Mouse (Mus musculus) neural tube, embryonic 11.5 days (tissue): ENCODE measurements around the gene Sox2. TPM values are rescaled to one million over a fixed set of nuclear protein-coding genes. Genes with fewer than 3 reads are reported as not detected.

Experiments
- ATAC-seq: fragments of 200-750 bp; cut with Nextera tagmentation; 2 replicates; pipeline ENCODE4 v1.8.0; 2017; ENCODE audit warnings: moderate number of reproducible peaks, mild to moderate bottlenecking, moderate TSS enrichment, moderate library complexity; ENCODE audit not compliant: insufficient read depth, low FRiP score, low TSS enrichment
- DNase-seq: peaks from one replicate; pipeline ENCODE4 v3.0.0-alpha.2; 2015; ENCODE audit warnings: low spot score
- H3K27ac ChIP-seq: fragments of 300-500 bp; sonication (generic); 2 replicates; pipeline ENCODE4 v1.5.1; 2014; ENCODE audit warnings: low read depth, mild to moderate bottlenecking, low read length
- H3K27me3 ChIP-seq: fragments of 300-500 bp; sonication (generic); 2 replicates; pipeline ENCODE4 v1.6.1; 2014; ENCODE audit warnings: mild to moderate bottlenecking, low read length, mixed read lengths; ENCODE audit not compliant: control insufficient read depth, insufficient read depth
- H3K36me3 ChIP-seq: fragments of 300-500 bp; sonication (generic); 2 replicates; pipeline ENCODE4 v1.6.1; 2014; ENCODE audit warnings: mild to moderate bottlenecking, low read length, moderate library complexity, mixed read lengths; ENCODE audit not compliant: control insufficient read depth, insufficient read depth
- H3K4me1 ChIP-seq: fragments of 300-500 bp; sonication (generic); 2 replicates; pipeline ENCODE4 v1.6.1; 2014; ENCODE audit warnings: low read length, mixed read lengths; ENCODE audit not compliant: control insufficient read depth, insufficient read depth
- H3K4me2 ChIP-seq: fragments of 300-500 bp; sonication (generic); 2 replicates; pipeline ENCODE4 v1.6.1; 2014; ENCODE audit warnings: low read depth, mild to moderate bottlenecking, moderate library complexity
- H3K4me3 ChIP-seq: fragments of 300-500 bp; sonication (generic); 2 replicates; pipeline ENCODE4 v1.5.1; 2014; ENCODE audit warnings: low read depth, low read length
- H3K9ac ChIP-seq: fragments of 300-500 bp; sonication (generic); 2 replicates; pipeline ENCODE4 v1.6.1; 2014; ENCODE audit warnings: mild to moderate bottlenecking, low read length
- H3K9me3 ChIP-seq: fragments of 300-500 bp; sonication (generic); 2 replicates; pipeline ENCODE4 v1.6.1; 2016; ENCODE audit warnings: low read length; ENCODE audit not compliant: control insufficient read depth
- WGBS: fragments of 180-500 bp; shearing (Covaris S2); extraction: QIAGEN DNeasy Blood & Tissue Kit; methylation state at CpG from one replicate; pipeline ENCODE4 v1.1.7; 2014; 5-methylcytosine and 5-hydroxymethylcytosine counted together
- polyA plus RNA-seq: library from polyadenylated mRNA; unstranded; fragments of >200 nt; fragmentation: Nextera tagmentation; extraction: Ambion mirVana; gene quantifications from 2 replicates; pipeline ENCODE4 v1.2.1, GENCODE M21; 2014

The Sox2 gene
- polyA plus RNA-seq, 1 experiment from 2014 or later = 36.8 TPM

DNA sequence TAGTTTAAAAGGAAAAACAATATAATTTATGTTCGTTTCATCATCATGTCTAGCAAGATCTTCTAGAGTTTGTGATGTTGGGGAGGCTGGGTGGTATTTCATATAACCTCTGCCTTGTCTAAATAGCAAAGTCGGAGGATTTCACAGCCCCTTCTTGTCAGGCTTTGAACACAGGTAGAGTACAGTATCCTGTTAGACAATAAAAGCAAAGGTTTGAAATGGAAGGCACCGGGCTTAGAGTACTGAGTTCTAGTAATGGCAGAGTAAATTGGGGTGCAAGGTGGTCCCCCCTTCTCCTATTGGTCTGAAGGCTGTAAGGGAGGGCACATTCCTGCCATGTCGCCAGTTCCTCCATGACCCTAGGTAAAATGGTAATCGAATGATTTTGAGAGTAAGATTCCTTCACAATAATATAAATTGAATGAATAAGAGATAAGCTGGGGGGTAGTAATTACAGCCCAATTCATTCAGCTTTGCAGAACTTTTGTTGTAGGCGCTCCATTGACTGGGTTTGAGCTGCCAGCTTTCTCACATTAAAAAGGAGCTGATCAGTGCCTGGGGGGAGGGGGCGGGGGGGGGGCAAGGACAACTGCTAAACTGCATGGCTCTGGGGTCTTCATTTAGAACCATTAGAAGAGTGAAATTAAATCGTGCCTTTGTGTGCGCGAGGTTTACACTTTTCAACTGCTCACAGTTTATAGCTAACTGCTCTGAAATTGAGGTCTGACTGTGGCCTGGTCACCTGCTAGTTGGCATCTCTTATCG, 5.3 kb downstream of the Sox2 start:
- DNase-seq (peak; percentile 26), ATAC-seq (no peak)
- Histone ChIP-seq H3K4me3 (peak overlapping the region; percentile 84), H3K9me3 (no peaks in the 10 kb centered on the region), H3K27me3 (peaks cover 32% of the 10 kb centered on the region), H3K4me1 (peaks cover 19% of the 10 kb centered on the region), H3K9ac (peak overlapping the region; percentile 70), H3K27ac (peak overlapping the region; percentile 15; the same call in 1 of the 2 replicates), H3K36me3 (no peaks in the 10 kb centered on the region), H3K4me2 (peak overlapping the region; percentile 63)
- WGBS = 8% methylated on average over 11 of the region's 11 CpGs

DNA sequence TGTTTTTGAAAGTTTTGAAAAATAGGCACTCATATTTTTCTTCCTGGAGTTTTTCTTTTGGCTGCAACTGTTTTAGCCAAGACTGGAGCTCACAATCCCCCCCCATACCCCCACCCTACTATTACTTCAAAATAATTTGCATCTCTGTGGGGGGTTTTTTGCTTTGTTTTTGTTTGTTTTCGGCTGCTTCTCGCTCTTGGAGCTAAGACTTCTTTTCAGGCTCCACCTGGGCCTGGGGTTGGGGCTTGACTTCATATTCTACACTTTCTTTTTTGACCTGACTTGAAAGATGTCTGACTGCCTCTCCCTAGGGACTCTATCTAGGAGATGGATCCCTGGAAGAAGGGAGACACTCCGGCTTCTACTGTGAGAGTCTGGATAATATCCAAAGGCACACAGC, 5.9 kb downstream of the Sox2 start:
- Histone ChIP-seq H3K36me3 (no peaks in the 10 kb centered on the region), H3K9me3 (no peaks in the 10 kb centered on the region), H3K4me1 (peaks cover 20% of the 10 kb centered on the region), H3K27me3 (peaks cover 31% of the 10 kb centered on the region), H3K4me3 (peak overlapping the region; percentile 84), H3K27ac (peak overlapping the region; percentile 58), H3K9ac (peak overlapping the region; percentile 70), H3K4me2 (peak overlapping the region; percentile 63)
- WGBS = 3% methylated on average over 3 of the region's 3 CpGs
- no peak for DNase-seq
- ATAC-seq = no peak

DNA sequence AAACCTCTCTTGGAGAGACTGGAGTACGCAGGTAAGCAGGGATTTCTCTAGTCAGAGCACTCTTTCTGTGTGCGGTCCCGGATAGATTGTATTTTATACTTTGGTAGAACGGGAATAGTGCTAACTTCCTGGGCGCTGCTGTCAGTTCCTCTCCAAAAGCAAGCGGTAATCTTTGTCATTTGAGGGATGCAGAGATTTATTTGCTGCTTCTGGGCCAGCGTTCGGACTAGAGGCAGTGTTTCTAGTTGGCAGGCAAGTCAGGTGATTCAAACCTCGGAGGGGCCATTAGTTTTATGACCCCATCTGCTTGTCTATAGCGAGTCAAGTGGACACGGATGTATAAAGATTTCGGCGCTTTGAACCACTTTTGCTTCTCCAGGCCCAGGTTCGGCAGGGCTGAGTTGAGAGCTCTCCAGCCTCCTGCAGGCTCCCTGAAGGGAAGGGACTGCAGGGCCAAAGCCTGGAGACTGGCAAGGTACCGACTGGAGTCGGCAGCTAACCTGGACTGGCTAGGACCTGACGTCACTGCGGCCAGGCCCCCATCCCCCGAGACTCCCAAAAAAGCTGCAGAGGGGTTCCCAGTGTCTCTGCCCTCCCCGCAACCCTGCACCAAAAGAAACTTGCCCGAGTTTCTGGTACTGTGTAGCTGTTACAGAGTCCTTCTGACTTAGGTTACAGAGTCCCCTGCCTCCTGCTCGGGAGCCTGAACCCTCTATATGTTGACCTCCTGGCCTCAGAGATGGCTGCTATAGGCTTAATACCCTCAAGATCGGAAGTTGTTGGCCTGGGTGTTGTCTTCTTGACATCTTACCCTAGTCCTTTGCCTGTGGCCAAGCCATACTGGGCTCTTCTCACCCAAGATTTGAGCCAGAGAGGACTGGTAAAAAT, 6.9 kb downstream of the Sox2 start:
- no peaks in the 10 kb centered on the region for H3K36me3 ChIP-seq
- peaks cover 27% of the 10 kb centered on the region for H3K4me1 ChIP-seq
- peak overlapping the region; percentile 70 for H3K9ac ChIP-seq
- WGBS = 4% methylated on average over 23 of the region's 23 CpGs
- no peaks in the 10 kb centered on the region for H3K9me3 ChIP-seq
- peak overlapping the region; percentile 63 for H3K4me2 ChIP-seq
- ATAC-seq (no peak), DNase-seq (peak; percentile 50)
- peak overlapping the region; percentile 84 for H3K4me3 ChIP-seq
- H3K27ac ChIP-seq = peak overlapping the region; percentile 58
- H3K27me3 ChIP-seq = peaks cover 33% of the 10 kb centered on the region

DNA sequence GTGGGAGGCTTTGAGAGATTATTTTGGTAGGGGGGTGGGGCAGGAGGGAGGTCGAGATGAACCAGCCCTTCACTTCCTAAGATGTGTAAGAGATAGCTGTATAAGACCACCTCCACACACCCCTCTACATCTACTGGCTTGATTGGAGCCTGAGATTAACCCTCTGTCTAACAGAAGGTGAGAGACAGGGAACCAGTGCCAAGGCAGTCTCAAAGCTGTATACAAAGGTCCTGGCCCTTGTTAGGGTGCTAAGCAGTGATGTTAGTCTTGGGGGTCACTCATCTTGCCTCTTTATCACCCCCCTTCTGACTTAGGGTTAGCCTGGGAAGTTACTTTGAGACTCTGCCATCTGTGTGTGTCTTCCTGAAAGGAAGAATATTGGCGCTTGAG, 7.5 kb downstream of the Sox2 start:
- no peaks in the 10 kb centered on the region for H3K36me3 ChIP-seq
- ATAC-seq = no peak
- peak overlapping the region; percentile 63 for H3K4me2 ChIP-seq
- H3K4me1 ChIP-seq = peaks cover 28% of the 10 kb centered on the region
- peak overlapping the region; percentile 58 for H3K27ac ChIP-seq
- H3K27me3 ChIP-seq = peaks cover 36% of the 10 kb centered on the region
- no peaks in the 10 kb centered on the region for H3K9me3 ChIP-seq
- H3K9ac ChIP-seq = peak overlapping the region; percentile 70
- no peak for DNase-seq
- H3K4me3 ChIP-seq = peak overlapping the region; percentile 84
- WGBS = 22% methylated on average over 2 of the region's 2 CpGs

DNA sequence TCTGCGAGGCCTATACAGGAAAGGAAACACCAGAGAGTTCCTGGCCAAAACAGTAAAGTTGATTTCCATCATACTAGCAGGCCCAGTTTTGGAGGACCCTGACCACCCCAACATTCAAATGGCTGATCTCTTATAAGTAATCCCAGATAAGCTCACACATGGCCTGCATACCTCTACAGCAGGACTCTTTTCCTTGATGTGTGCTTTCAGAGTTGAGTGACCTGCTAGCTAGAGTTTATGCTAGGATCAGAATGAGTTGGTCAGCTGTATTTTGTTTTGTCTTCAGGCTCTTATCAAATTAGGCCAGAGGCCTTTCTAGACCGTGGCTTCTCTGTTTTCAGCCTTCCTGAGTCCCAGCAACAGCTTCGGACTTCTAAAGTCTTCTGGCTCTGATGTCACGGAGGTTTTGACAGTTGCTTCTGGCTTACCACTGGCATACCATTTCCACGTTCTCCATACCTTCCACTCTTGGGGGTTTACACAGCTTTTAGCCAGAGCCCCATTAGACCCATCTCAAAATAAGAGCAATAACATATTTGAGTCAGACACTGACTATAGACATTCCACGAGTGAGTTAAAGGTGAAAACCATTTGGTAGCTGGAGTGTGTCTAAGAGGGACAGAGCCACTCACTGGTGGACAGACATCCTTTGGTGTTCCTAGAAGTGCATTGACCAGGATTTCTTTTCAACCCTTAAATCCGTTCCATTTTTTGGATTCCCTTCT, 8.2 kb downstream of the Sox2 start:
- peak overlapping the region; percentile 63 for H3K4me2 ChIP-seq
- ATAC-seq (no peak), DNase-seq (no peak)
- H3K27ac ChIP-seq = peak overlapping the region; percentile 58
- no peaks in the 10 kb centered on the region for H3K36me3 ChIP-seq
- H3K4me1 ChIP-seq = peaks cover 28% of the 10 kb centered on the region
- H3K9me3 ChIP-seq = no peaks in the 10 kb centered on the region
- WGBS = 47% methylated on average over 7 of the region's 7 CpGs
- peak overlapping the region; percentile 84; the same call in 1 of the 2 replicates for H3K4me3 ChIP-seq
- H3K27me3 ChIP-seq = peaks cover 39% of the 10 kb centered on the region
- peak overlapping the region; percentile 70 for H3K9ac ChIP-seq

DNA sequence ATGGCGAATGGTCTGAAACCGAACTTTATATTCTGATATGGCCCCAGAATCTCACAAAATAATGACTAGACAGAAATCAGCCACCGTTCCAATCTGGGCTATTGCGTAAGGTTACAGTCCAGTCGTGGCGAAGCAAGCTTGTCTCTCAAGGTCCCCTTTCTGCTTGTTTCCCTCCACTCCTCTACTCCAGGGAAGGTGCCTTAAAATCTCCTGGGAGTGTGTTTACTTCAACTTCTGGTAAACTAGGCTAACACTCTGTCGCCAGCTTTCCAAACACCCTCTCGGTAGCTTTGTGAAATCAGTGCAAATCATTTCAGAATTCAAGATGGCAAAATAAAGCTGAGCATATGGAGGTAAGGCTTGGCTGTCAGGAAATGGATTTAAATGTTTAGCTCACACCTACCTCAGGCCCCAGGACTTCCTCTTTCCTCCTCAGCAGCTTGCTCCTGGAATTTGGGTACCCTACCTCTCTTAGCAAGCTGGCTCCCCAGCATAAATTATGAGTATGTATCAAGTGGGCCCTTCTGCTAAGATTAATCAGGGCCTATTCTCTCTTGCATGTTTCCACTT, 8.8 kb downstream of the Sox2 start:
- Histone ChIP-seq H3K4me2 (peak overlapping the region; percentile 13), H3K9me3 (no peaks in the 10 kb centered on the region), H3K4me1 (peaks cover 33% of the 10 kb centered on the region), H3K9ac (no peak overlapping the region), H3K27me3 (peaks cover 40% of the 10 kb centered on the region), H3K27ac (0 out of 2 replicates have a peak overlapping the region, but pooled peaks have one; percentile 11), H3K36me3 (no peaks in the 10 kb centered on the region), H3K4me3 (no peak overlapping the region)
- no peak for ATAC-seq
- WGBS = 55% methylated on average over 8 of the region's 8 CpGs
- no peak for DNase-seq

DNA sequence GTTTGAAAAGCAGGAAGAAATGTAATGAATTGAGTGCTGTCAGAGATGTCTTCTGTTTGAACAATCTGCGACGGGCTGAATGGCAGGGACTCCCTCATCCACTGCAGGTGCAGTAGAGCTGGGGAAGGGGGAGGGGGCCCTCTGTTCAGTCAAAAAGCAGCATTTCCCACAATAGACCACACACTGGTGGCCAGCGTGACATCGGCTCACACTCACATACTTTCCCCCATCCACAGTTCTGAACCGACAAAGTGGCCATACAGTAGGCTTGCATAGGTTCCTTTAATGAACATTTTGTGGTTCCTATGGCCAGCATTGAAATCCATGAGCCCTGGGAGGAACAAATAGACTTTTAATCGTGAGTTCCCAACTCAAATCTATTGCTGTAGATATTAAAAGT, 9.7 kb downstream of the Sox2 start:
- 3% methylated on average over 6 of the region's 6 CpGs for WGBS
- H3K27me3 ChIP-seq = peaks cover 43% of the 10 kb centered on the region
- peaks cover 34% of the 10 kb centered on the region for H3K4me1 ChIP-seq
- H3K9ac ChIP-seq = peak overlapping the region; percentile 74
- H3K36me3 ChIP-seq = no peaks in the 10 kb centered on the region
- H3K27ac ChIP-seq = peak overlapping the region; percentile 98
- DNase-seq (peak; percentile 74), ATAC-seq (no peak)
- H3K9me3 ChIP-seq = no peaks in the 10 kb centered on the region
- H3K4me3 ChIP-seq = peak overlapping the region; percentile 15; the same call in 1 of the 2 replicates
- H3K4me2 ChIP-seq = peak overlapping the region; percentile 83
